Mouse (Mus musculus) brain, embryonic 14.5 days (tissue): ENCODE data around the gene Nxph1.

Experiments used
- CTCF ChIP-seq: fragments of 200-500 bp; IDR thresholded peaks from 2 replicates; pipeline ENCODE4 v1.5.1; 2012; ENCODE audit warnings: inconsistent platforms, mild to moderate bottlenecking, moderate library complexity, borderline replicate concordance; ENCODE audit not compliant: insufficient read depth, insufficient read length; ENCODE audit errors: extremely low read depth
- POLR2A ChIP-seq: fragments of 200-500 bp; IDR thresholded peaks from 2 replicates; pipeline ENCODE4 v1.6.1; 2012; ENCODE audit warnings: mild to moderate bottlenecking, inconsistent platforms, borderline replicate concordance; ENCODE audit not compliant: poor library complexity, insufficient read depth, insufficient read length, severe bottlenecking; ENCODE audit errors: extremely low read depth

GRCm38 (mm10) chr6:9076463-9076862 is 128.2 kb downstream of the Nxph1 start:
- TF ChIP-seq POLR2A (no peak), CTCF (no peak)
